Mouse (Mus musculus) myocyte (in vitro differentiated cells): ENCODE results near the gene Cacna1e.

ENCODE experiments used
- E2F4 ChIP-seq: IDR thresholded peaks from one replicate; pipeline ENCODE4 v1.6.1; 2011; ENCODE audit warnings: mild to moderate bottlenecking, control low read depth, moderate library complexity; ENCODE audit not compliant: insufficient read depth
- MAX ChIP-seq: IDR thresholded peaks from one replicate; pipeline ENCODE4 v1.6.1; 2011; ENCODE audit warnings: low read depth, mild to moderate bottlenecking, control low read depth
- MYOG ChIP-seq, 3 experiments: IDR thresholded peaks; one replicate each; pipeline ENCODE4 v1.6.1; 2011; ENCODE audit warnings: control low read depth in 2 of 3, low read depth in 2 of 3, mild to moderate bottlenecking in 2 of 3; ENCODE audit not compliant: insufficient read length in 2 of 3, control insufficient read depth in 1 of 3, insufficient read depth in 1 of 3
- POLR2A ChIP-seq: IDR thresholded peaks from one replicate; pipeline ENCODE4 v1.6.1; 2011; ENCODE audit warnings: low read depth, mild to moderate bottlenecking, control low read depth, moderate library complexity; ENCODE audit not compliant: insufficient read length

DNA sequence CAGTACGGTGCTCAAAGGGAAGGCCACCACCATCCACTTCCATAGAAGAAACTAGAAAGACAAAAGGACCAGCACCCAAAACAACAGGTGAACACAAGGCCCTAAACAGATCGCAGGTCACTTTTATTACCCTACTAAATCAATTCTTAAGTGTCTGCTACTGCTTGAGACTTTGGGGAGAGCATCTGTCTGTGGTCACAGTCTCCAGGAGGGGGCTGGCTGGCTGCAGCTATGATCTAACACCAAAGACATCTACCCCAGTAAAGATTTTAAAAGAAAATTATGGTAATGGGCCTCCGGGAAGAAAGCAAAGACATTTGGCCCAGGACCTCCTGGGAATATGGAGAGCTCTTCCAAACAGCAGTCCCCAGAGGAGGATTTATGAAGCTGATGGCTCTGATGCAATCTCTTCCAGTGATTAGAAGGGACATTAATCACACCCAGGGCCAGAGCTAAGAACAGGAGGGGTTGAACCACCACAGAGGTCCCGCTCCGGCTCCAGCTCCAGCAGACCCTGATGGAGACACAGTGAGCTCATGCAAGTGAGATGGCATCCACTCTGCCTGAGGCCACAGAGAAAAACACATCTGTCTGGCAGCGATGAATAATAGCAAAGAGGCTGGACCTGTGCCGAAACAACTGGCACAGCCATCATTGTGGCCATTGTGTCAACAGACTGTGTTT is 178.3 kb downstream of the Cacna1e start:
- no peak for TF ChIP-seq MAX
- no peak for TF ChIP-seq POLR2A
- TF ChIP-seq MYOG (IDR thresholded peaks at IDR 0.05; ENCODE audit: control insufficient read depth in 1 of 3, insufficient read depth in 1 of 3, insufficient read length in 2 of 3, low read depth in 2 of 3), result no peak
- TF ChIP-seq E2F4, result no peak
